Mouse (Mus musculus) lung, adult 2 months (tissue): ENCODE results near the gene Wdr45b.

Experiments
- CTCF ChIP-seq: fragments of 200-500 bp; IDR thresholded peaks from 2 replicates; pipeline ENCODE4 v1.5.1; 2011; ENCODE audit warnings: mild to moderate bottlenecking, low read length, control low read depth; ENCODE audit not compliant: insufficient read depth
- POLR2A ChIP-seq: fragments of 200-500 bp; IDR thresholded peaks from 2 replicates; pipeline ENCODE4 v1.6.1; 2011; ENCODE audit warnings: low read depth, mild to moderate bottlenecking, control low read depth, low read length, borderline replicate concordance; ENCODE audit errors: extremely low read depth

DNA sequence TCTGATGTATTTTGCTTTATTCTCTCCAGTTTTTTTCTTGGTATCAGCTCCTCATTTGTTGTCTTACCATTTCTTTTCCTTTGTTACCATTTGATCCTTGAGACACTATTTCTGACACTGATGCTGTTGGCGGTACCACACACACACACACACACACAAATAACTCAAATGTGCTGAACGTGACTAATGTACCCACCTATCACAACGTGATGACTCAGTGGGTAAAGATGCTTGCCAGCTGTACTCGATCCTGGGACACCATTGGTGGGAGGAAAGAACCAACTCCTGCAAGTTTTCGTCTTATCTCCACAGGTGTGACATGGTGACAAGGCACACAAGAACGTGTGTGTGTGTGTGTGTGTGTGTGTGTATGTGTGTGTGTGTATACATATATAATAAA, 19.1 kb upstream of the Wdr45b start:
- TF ChIP-seq CTCF (no peak), POLR2A (no peak)
